Mouse (Mus musculus): ENCODE measurements around the gene Tmem184b. TPM values are rescaled to one million over a fixed set of nuclear protein-coding genes. Genes with fewer than 3 reads are reported as not detected.

Tmem184b gene
- polyA plus RNA-seq (2014; fragmentation: Nextera tagmentation; extraction: Ambion mirVana) = 36.2 and 45.5 TPM in 2 replicates

- Histone ChIP-seq H3K9ac (replicated peaks; ENCODE audit: low read length) (peak within 1 kb of the TSS; percentile 84), H3K4me1 (ENCODE audit: control insufficient read depth, insufficient read depth, low read length) (peaks cover 6% of the 10 kb centered on the region), H3K9me3 (replicated peaks; ENCODE audit: control insufficient read depth, low read length) (no peaks in the 10 kb centered on the region), H3K27me3 (ENCODE audit: control insufficient read depth, insufficient read depth, low read length) (no peaks in the 10 kb centered on the region), H3K4me3 (ENCODE audit: low read depth, low read length) (peak within 1 kb of the TSS; percentile 86), H3K27ac (replicated peaks; ENCODE audit: low read depth, low read length) (peak within 1 kb of the TSS; percentile 44; the same call in 1 of the 2 replicates), H3K4me2 (ENCODE audit: low read depth, low read length) (peak within 1 kb of the TSS; percentile 61), H3K36me3 (replicated peaks; ENCODE audit: control insufficient read depth, insufficient read depth, low read depth, low read length) (no peaks in the 10 kb centered on the region)
- ATAC-seq (replicated peaks; ENCODE audit: insufficient number of reproducible peaks, low FRiP score, low TSS enrichment, low read depth) = peak; percentile 77
- under 1% methylated on average over 90 of the region's 90 CpGs for WGBS
- DNase-seq (ENCODE audit: low spot score) = peak; percentile 91
Observed at GRCm38 (mm10) chr15:79402836-79403762, at the start of gene Tmem184b. Gene Tmem184b, minus strand, starts transcription at chr15:79403569.

- no peak for ATAC-seq (replicated peaks; ENCODE audit: insufficient number of reproducible peaks, low FRiP score, low TSS enrichment, low read depth)
Observed at GRCm38 (mm10) chr15:79448041-79448440, 44.7 kb upstream of the Tmem184b start.

DNA sequence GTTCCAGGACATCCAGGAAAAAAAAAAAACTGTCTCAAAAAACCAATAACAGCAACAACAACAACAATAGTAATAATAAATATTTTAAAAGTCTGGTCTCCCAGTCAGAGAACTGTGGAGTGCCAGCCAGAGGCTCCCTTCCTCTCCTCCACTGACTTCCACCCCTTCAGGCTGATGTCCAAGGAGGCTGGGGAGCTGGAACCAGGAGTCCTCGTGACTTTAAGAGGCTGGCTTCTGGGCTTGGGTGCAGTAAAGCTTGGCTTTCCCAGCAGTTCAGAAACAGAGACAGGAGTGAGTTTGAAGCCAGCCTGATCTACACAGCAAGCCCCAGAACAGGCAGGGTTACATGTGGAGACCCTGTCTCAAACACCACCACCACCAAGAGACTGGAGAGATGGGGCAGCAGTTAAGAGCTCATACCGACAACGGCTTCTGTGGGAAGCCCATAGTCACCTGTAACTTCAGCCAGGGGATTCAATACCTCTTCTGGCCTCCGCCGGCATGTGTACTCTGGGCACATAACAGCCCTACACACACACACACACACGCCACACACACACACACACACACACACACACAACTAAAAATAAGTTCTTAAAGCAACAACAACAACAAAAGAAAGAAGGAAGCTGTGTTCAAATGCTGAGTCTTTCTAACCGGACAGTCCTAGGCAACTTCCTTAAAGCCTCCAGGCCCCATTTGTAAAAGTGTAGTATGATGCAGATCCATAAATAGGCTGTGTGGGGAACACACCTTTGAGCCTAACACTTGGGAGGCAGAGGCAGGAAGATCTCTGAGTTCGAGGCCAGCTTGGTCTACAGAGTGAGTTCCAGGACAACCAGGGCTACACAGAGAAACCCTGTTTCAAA lies 42.7 kb upstream of the Tmem184b start:
- H3K9ac ChIP-seq (replicated peaks; ENCODE audit: low read length) = no peak overlapping the region
- ATAC-seq (replicated peaks; ENCODE audit: insufficient number of reproducible peaks, low FRiP score, low TSS enrichment, low read depth) = no peak
- H3K9me3 ChIP-seq (replicated peaks; ENCODE audit: control insufficient read depth, low read length) = no peaks in the 10 kb centered on the region
- H3K4me3 ChIP-seq (ENCODE audit: low read depth, low read length) = no peak overlapping the region
- WGBS = 76% methylated on average over 8 of the region's 8 CpGs
- no peaks in the 10 kb centered on the region for H3K4me1 ChIP-seq (ENCODE audit: control insufficient read depth, insufficient read depth, low read length)
- no peak overlapping the region for H3K27ac ChIP-seq (replicated peaks; ENCODE audit: low read depth, low read length)
- H3K36me3 ChIP-seq (replicated peaks; ENCODE audit: control insufficient read depth, insufficient read depth, low read depth, low read length) = no peaks in the 10 kb centered on the region
- H3K4me2 ChIP-seq (ENCODE audit: low read depth, low read length) = no peak overlapping the region
- H3K27me3 ChIP-seq (ENCODE audit: control insufficient read depth, insufficient read depth, low read length) = no peaks in the 10 kb centered on the region
- DNase-seq (ENCODE audit: low spot score) = no peak

More at GRCm38 (mm10) chr15:79448041-79448440, 44.7 kb upstream of the Tmem184b start:
- DNase-seq (ENCODE audit: low spot score) = no peak
- H3K36me3 ChIP-seq (replicated peaks; ENCODE audit: control insufficient read depth, insufficient read depth, low read depth, low read length) = no peaks in the 10 kb centered on the region
- no peaks in the 10 kb centered on the region for H3K4me1 ChIP-seq (ENCODE audit: control insufficient read depth, insufficient read depth, low read length)
- no peaks in the 10 kb centered on the region for H3K27me3 ChIP-seq (ENCODE audit: control insufficient read depth, insufficient read depth, low read length)
- H3K9me3 ChIP-seq (replicated peaks; ENCODE audit: control insufficient read depth, low read length) = no peaks in the 10 kb centered on the region
- no peak overlapping the region for H3K4me3 ChIP-seq (ENCODE audit: low read depth, low read length)
- H3K4me2 ChIP-seq (ENCODE audit: low read depth, low read length) = no peak overlapping the region
- H3K9ac ChIP-seq (replicated peaks; ENCODE audit: low read length) = no peak overlapping the region
- no peak overlapping the region for H3K27ac ChIP-seq (replicated peaks; ENCODE audit: low read depth, low read length)
- WGBS = 84% methylated on average over 3 of the region's 3 CpGs

DNA sequence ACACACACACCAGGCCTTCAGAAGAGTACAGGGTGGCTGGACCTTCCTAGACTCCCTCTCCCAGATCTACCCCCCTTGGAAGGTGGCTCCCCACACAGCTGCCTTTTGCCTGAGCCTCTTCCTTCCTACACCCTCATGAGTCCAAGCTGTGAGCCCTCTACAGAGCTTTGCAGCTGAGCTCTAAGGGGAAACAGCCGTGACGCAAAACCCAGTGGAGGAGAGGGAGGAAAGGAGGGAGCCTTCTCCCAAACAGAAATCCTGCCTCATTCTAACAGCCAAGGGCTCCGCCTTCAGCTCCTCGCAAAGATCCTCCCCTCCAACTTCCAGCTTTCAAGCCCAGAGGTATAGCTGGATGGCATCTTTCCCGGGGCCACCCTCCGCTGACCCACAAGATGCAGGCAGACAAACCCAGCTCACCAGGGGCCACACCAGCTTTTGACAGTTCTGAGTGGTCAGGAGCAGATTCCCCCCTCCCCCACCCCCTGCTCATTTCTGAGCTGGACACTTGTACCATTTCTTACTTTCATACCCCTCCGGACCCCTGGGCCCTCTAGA lies 40.6 kb upstream of the Tmem184b start:
- H3K27ac ChIP-seq (replicated peaks; ENCODE audit: low read depth, low read length) = no peak overlapping the region
- DNase-seq (ENCODE audit: low spot score) = no peak

GRCm38 (mm10) chr15:79442961-79443518 lies 39.7 kb upstream of the Tmem184b start:
- H3K9ac ChIP-seq (replicated peaks; ENCODE audit: low read length) = no peak overlapping the region; the same call in 1 of the 2 replicates
- DNase-seq (ENCODE audit: low spot score) (no peak), ATAC-seq (replicated peaks; ENCODE audit: insufficient number of reproducible peaks, low FRiP score, low TSS enrichment, low read depth) (no peak)
- H3K4me3 ChIP-seq (ENCODE audit: low read depth, low read length) = no peak overlapping the region
- no peaks in the 10 kb centered on the region; the same call in none of the 2 replicates for H3K36me3 ChIP-seq (replicated peaks; ENCODE audit: control insufficient read depth, insufficient read depth, low read depth, low read length)
- H3K27ac ChIP-seq (replicated peaks; ENCODE audit: low read depth, low read length) = no peak overlapping the region
- H3K4me2 ChIP-seq (ENCODE audit: low read depth, low read length) = no peak overlapping the region
- WGBS = 78% methylated on average over 9 of the region's 9 CpGs
- peaks cover 12% of the 10 kb centered on the region for H3K4me1 ChIP-seq (ENCODE audit: control insufficient read depth, insufficient read depth, low read length)
- H3K9me3 ChIP-seq (replicated peaks; ENCODE audit: control insufficient read depth, low read length) = no peaks in the 10 kb centered on the region
- H3K27me3 ChIP-seq (ENCODE audit: control insufficient read depth, insufficient read depth, low read length) = no peaks in the 10 kb centered on the region

More for the DNA sequence above, 40.6 kb upstream of the Tmem184b start:
- ATAC-seq (replicated peaks; ENCODE audit: insufficient number of reproducible peaks, low FRiP score, low TSS enrichment, low read depth) = no peak
- no peak overlapping the region for H3K4me3 ChIP-seq (ENCODE audit: low read depth, low read length)
- no peaks in the 10 kb centered on the region for H3K36me3 ChIP-seq (replicated peaks; ENCODE audit: control insufficient read depth, insufficient read depth, low read depth, low read length)
- H3K9ac ChIP-seq (replicated peaks; ENCODE audit: low read length) = no peak overlapping the region
- no peak overlapping the region for H3K4me2 ChIP-seq (ENCODE audit: low read depth, low read length)
- no peaks in the 10 kb centered on the region for H3K27me3 ChIP-seq (ENCODE audit: control insufficient read depth, insufficient read depth, low read length)
- H3K4me1 ChIP-seq (ENCODE audit: control insufficient read depth, insufficient read depth, low read length) = peaks cover 7% of the 10 kb centered on the region
- 46% methylated on average over 7 of the region's 7 CpGs for WGBS
- no peaks in the 10 kb centered on the region for H3K9me3 ChIP-seq (replicated peaks; ENCODE audit: control insufficient read depth, low read length)

- Histone ChIP-seq H3K27ac (replicated peaks; ENCODE audit: low read depth, low read length) (peak overlapping the region; percentile 92), H3K4me3 (ENCODE audit: low read depth, low read length) (peak overlapping the region; percentile 90), H3K4me1 (ENCODE audit: control insufficient read depth, insufficient read depth, low read length) (peaks cover 12% of the 10 kb centered on the region), H3K9ac (replicated peaks; ENCODE audit: low read length) (peak overlapping the region; percentile 97), H3K36me3 (replicated peaks; ENCODE audit: control insufficient read depth, insufficient read depth, low read depth, low read length) (peaks cover 3% of the 10 kb centered on the region), H3K9me3 (replicated peaks; ENCODE audit: control insufficient read depth, low read length) (no peaks in the 10 kb centered on the region), H3K27me3 (ENCODE audit: control insufficient read depth, insufficient read depth, low read length) (no peaks in the 10 kb centered on the region), H3K4me2 (ENCODE audit: low read depth, low read length) (peak overlapping the region; percentile 59)
- WGBS = 5% methylated on average over 6 of the region's 6 CpGs
- DNase-seq (ENCODE audit: low spot score) (no peak), ATAC-seq (replicated peaks; ENCODE audit: insufficient number of reproducible peaks, low FRiP score, low TSS enrichment, low read depth) (peak; percentile 14; the same call in 1 of the 2 replicates)
Observed at GRCm38 (mm10) chr15:79442257-79442611, 38.9 kb upstream of the Tmem184b start.

- under 1% methylated on average over 83 of the region's 107 CpGs for WGBS
- peak; percentile 36 for ATAC-seq (replicated peaks; ENCODE audit: insufficient number of reproducible peaks, low FRiP score, low TSS enrichment, low read depth)
- DNase-seq (ENCODE audit: low spot score) = peak; percentile 82
- Histone ChIP-seq H3K4me2 (ENCODE audit: low read depth, low read length) (peak overlapping the region; percentile 90), H3K27ac (replicated peaks; ENCODE audit: low read depth, low read length) (peak overlapping the region; percentile 92), H3K9me3 (replicated peaks; ENCODE audit: control insufficient read depth, low read length) (no peaks in the 10 kb centered on the region), H3K36me3 (replicated peaks; ENCODE audit: control insufficient read depth, insufficient read depth, low read depth, low read length) (peaks cover 3% of the 10 kb centered on the region), H3K9ac (replicated peaks; ENCODE audit: low read length) (peak overlapping the region; percentile 97), H3K4me3 (ENCODE audit: low read depth, low read length) (peak overlapping the region; percentile 90), H3K27me3 (ENCODE audit: control insufficient read depth, insufficient read depth, low read length) (no peaks in the 10 kb centered on the region), H3K4me1 (ENCODE audit: control insufficient read depth, insufficient read depth, low read length) (peaks cover 12% of the 10 kb centered on the region)
Observed at GRCm38 (mm10) chr15:79441331-79442256, 38.2 kb upstream of the Tmem184b start.

Data from embryonic facial prominence, embryonic 11.5 days (tissue).